Mouse (Mus musculus) stomach, adult 2 months (tissue): ENCODE results near the gene Cebpg. TPM values are rescaled to one million over a fixed set of nuclear protein-coding genes. Genes with fewer than 3 reads are reported as not detected.

ENCODE experiments used
- polyA plus RNA-seq: library from polyadenylated mRNA; depleted of rRNA; stranded (reverse); fragments of >200 nt; gene quantifications from 2 replicates; pipeline ENCODE4 v1.2.3, GENCODE M21; 2012; rRNA removed

The Cebpg gene
- 1.00 and 1.4 TPM in 2 replicates for polyA plus RNA-seq

DNA sequence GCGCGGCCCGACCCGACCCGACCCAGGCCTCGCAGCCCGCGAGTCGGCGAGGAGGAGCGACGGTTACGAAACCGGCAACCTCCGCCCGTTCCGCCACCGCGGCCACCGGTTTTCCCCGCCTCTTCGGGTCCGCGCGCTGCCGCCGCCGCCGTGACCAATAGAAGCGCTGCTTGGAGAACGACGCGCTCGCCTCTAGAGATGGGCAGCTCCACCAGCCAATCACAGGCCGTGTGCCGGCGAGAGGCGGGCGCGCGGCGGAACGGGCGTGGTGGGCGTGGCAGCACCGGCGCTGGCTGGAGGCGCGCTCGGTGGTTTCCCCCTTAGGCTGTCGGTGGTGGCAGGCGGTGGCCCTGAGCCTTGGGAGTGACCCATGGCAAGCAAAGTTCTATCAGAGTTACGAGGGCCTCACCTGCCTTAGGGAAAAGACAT lies at the start of gene Cebpg:
Cebpg (minus strand) TSS at position 138 of the 429 bp plus-strand sequence.

Other genes with a start within 250 kb of the Cebpg start
- gene Chst8, start 243.9 kb downstream of the Cebpg start, polyA plus RNA-seq: 0.71 and 1.3 TPM in 2 replicates
- 22.0 and 27.4 TPM in 2 replicates for gene Pepd, start 144.2 kb downstream of the Cebpg start, polyA plus RNA-seq
- gene Cebpa, start 62.7 kb upstream of the Cebpg start, polyA plus RNA-seq: 38.2 and 91.6 TPM in 2 replicates
- 1.1 TPM in 2 replicates for gene Slc7a10, start 129.8 kb upstream of the Cebpg start, polyA plus RNA-seq
- 5.8 and 8.3 TPM in 2 replicates for gene Lrp3, start 158.9 kb upstream of the Cebpg start, polyA plus RNA-seq